Mouse (Mus musculus): ENCODE data around the gene Tor2a.

DNA sequence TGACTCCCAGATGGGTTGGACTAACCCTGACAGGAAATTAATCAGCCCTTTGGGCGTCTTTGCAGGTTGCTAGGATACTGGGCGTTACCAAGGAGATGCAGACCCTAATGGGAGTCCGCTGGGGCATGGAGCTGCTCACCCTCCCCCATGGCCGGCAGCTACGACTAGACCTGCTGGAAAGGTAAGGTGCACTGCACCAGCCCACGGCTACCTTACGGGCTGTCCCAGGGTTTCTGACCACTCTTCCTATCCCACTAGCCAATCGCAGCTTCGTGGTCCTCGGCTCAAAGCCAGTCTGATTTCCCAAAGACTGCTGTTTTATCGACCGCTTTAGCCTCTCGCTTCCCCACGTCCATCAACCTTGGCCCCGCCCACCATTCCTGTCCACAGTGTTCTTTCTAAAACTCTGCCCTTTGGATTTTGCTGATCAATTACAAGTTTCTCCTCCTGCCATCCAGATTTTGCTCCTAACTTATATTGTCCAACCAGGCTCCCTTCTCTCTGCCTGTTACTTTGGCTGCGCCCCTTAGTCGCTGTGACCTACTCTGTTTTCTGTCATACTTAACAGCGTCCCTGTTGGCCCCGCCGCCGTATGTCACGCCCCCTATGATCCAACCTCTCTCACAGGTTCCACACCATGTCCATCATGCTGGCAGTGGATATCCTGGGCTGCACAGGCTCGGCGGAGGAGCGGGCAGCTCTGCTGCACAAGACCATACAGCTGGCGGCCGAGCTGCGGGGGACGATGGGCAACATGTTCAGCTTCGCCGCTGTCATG lies 6.0 kb upstream of the Tor2a start:
- TF ChIP-seq CTCF (IDR thresholded peaks at IDR 0.05; ENCODE audit: extremely low read depth, insufficient read length, insufficient replicate concordance, low read depth, low read length) = no peak
- TF ChIP-seq POLR2A (IDR thresholded peaks at IDR 0.05; ENCODE audit: low read depth, low read length) = no peak
